Mouse (Mus musculus) kidney, postnatal 4 days (tissue): ENCODE data around the gene Atp8b4.
"Not testable (repeated sequence)": the region's sequence is repeated elsewhere in the genome, so short reads cannot be mapped to it uniquely, and the experiment has no call there.

Experiments
- DNase-seq, 2 experiments: peaks; one replicate each; pipeline ENCODE4 v3.0.0; 2021; ENCODE audit warnings: mixed read lengths in 2 of 2

Atp8b4 gene

DNA sequence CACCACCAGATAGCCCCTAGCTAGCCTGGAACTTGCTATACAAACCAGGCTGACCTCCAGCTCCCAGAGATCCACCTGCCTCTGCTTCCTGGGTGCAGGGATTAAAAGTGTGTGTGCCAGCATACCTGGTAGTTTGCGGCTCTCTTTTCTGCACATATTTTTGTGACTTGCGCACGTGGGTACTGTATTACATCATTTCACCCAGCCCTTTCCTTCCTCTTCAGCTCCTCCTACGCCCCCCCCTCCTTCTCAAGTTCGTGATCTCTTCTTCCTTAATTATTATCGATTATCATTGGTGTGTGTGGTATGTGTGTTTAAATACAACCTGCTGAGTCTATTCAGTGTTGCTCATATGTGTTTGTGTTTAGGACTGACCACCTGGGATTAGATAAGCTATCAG lies at the start of gene Atp8b4:
Gene Atp8b4 (minus strand): TSS at position 154 of the 400 bp plus-strand sequence.
- DNase-seq: no peak

DNA sequence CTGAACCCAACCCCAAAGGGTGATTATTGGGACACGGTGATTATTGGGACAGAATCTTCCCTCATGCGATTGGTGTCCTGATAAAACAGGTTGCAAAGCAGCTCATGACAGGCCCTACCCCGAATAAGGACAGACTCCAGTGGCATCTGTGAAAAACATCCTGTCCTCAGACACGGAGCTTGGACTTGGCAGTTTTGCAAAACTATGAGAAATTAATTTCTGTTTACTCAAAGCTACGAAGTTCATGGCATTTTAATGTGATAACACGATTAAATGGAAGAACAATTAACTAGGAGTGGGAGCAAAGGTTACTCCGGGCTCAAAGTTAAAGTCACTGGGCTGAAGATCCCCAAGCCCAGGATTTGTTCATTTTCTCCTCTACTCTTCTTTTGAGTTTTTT lies 49.2 kb upstream of the Atp8b4 start:
- DNase-seq: no peak

DNA sequence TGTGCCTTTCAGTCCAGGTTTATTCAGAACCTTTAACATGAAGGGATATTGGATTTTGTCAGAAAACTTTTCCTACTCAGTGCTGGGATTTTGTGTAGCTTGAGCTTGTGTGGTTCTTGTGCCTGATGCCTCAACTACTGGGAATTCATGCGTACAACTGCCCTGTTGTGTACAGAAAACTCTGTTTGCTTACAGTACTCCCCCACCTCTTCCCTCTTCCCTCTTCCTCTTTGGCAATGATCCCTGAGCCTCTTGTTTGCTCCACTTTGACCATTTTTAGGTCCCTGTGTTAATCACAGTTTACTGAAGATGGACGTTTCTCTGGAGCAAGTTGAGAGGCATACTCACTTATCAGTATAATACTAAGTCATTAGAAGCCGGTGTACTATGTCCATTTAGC lies 45.9 kb upstream of the Atp8b4 start:
- no peak for DNase-seq

DNA sequence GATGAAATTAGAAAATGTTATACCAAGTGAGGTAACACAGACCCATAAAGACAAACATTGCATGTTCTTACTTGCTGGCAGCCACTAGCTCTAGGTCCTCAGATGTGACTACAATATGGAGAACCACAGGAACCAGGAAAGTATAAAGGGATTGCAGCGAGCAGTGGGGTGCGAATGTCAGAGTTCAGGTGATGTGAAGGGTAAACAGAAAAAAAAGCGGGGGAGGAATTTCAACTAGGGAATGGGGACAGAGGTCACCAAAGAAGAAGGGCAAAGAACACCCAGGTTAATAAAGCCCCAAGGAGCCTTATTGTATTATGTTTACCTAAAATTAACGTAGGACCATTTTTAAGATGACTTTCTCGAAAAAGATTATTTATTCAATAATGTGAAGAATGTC lies 44.8 kb upstream of the Atp8b4 start:
- DNase-seq: no peak

DNA sequence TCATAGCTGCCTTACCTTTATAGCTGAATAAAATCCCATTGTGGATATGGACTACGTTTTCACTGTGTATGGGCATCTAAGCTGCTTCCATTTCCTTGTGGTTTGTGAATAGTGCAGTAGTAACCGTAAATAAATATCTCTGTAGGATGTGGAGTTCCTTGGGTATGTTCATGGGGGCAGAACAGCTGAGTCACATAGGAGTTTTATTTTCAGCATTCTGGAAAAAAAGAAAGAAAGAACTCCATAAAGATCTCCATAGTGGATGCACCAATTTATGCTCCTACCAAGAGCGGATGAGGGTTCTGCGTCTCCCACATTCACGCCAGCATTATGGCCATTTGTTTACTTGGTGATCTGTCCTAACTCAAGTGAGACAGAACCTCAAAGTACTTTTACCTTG lies 41.7 kb upstream of the Atp8b4 start:
- no peak for DNase-seq

- DNase-seq: peak in 1 of 2 experiments; percentile 35
Measured at GRCm38 (mm10) chr2:126540390-126540925, 40.0 kb upstream of the Atp8b4 start.

DNA sequence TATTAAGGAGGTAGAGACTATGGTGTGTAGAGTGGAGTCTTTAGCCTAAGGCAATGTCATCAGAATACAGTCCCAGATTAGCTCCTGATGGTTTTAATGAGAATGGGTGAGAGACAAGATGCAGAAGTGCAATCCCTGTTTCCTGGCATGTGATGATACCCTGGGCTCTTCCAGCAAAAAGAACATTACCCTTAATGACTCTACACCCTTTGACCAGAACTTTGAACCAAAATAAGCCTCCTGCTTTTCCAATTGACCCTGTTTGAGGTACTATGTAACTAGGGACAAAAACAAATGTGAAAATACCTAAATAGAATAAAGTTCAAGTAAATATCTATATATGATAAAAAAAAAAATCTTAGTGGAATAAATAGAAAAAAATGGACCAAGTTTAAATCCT lies 37.2 kb upstream of the Atp8b4 start:
- no peak for DNase-seq

- no peak for DNase-seq
Measured at GRCm38 (mm10) chr2:126530581-126530980, 30.1 kb upstream of the Atp8b4 start.

- DNase-seq: no peak
Measured at GRCm38 (mm10) chr2:126527461-126527860, 27.0 kb upstream of the Atp8b4 start.

DNA sequence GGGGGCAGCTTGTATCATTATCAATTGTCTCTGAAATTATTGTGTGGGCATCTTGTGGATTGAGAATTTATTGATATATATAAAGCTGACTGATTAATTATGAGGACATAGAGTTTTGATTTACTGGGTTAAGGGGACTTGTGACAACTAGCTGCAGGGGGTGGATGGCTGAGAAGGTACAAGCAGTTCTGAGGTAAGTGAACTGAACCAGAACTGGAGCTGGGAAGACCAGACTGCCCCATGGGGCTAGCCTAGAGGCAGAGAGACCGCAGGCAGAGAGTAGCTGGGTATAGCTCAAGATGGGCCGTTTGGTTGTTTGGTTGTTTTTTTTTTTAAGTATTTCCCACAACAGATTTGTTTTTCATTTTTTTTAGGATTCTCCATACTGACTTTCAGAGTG lies 23.8 kb upstream of the Atp8b4 start:
- no peak for DNase-seq

GRCm38 (mm10) chr2:126523101-126523745 lies 22.7 kb upstream of the Atp8b4 start:
- DNase-seq: not testable (repeated sequence)

DNA sequence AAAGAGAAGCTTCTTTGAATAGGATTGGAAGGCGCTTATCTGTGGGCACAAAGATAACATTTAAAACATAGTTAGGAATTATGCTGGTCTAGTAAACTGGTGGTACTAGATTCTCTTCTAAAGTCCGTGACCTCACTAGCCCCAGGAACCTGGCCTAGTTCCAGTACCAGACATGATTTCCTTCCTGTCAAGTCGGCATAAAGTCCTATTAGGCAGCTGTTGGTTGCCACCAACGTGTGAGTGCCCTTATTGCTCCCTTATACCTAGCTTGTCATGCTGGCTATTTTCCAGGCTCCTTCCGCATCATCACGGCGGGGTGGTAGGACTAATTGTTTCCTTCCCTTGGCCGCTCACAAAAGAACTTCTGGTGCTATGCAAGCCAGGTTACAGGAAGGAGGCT lies 21.6 kb upstream of the Atp8b4 start:
- peak; percentile 18 to 34 for DNase-seq

- no peak for DNase-seq
Measured at GRCm38 (mm10) chr2:126521471-126521870, 21.0 kb upstream of the Atp8b4 start.

DNA sequence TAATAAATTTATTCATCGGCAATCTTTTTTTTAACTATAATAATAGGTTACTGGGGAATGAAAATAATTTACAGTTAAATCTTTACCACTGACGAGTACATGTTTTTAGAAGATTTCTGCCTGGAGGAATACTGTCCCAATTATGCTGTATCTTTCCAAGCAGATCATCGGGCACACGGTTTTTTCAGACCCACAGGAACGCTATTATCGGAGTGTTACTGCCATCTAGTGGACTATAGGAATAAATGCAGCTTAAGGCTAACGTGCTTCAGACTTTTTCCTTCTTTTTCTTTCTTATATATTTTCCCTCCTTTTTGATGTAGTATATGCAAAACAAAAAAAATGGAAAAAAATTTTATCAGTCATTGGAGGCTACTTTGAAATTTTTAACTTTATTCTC lies 20.4 kb upstream of the Atp8b4 start:
- DNase-seq: no peak

DNA sequence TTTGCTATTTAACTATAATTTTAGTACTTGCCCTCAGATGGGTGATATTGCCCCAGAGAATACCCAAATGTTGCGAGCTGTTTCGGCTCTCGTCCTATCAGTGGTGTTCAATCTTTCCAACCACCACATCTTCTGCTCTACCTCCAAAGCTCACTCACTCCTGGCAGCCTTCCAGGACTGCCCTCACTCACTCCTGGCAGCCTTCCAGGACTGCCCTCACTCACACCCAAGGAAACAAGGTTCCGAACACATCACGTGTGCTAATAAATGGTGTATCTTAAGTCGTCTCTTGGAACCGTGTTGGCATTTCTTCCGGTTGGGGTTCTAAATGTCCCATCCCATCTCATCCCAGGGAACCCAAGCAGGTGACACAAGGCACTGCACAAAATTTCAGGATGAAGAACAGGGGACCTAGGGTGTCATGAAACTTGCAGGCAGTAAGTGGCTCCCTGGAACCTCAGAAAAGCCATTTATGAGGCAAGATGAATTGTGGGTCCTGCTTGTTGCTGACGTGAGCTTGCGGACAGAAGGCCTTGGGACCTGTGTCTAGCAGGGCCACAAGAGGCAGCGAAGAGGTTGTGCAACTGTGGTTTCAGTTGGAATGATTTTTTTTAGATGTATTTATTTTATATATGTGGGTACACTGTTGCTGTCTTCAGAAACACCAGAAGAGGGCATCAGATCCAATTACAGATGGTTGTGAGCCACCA lies 19.6 kb upstream of the Atp8b4 start:
- peak; percentile 69 to 80 for DNase-seq

DNA sequence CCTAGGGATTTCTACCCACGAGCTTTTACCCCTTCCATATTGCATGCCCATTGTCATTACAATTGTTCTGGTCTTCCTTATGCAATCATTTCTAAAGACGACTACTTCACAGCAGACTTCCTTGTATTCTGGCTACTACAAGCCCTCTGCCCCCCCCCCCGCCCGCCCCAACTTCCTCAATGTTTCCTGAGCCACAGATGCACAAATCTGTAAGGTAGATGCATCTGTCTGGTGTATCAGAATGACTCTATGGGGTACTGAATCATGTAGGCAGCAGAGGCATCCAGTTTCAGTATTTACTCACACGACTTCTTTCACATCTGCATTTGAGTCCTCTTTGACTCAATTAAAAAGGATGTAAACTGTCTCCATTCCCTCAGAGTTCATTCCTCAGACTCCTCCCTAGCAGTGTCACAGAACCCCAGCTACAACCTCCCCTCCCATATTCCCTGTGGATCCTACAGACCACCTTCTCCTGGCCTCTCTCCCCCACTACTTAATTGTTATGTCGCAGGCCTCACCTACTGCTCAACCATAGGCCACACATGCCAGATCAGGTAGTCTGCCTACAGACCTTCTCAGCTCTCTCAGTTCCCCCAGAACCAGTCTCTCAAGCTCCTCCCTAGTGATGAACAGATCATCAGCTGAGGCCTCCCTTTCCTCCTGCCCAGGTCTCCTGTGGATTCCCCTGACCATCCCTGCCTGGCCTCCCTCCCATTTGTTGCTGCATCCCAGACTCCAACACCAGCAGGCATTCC lies 14.8 kb upstream of the Atp8b4 start:
- DNase-seq: no peak

DNA sequence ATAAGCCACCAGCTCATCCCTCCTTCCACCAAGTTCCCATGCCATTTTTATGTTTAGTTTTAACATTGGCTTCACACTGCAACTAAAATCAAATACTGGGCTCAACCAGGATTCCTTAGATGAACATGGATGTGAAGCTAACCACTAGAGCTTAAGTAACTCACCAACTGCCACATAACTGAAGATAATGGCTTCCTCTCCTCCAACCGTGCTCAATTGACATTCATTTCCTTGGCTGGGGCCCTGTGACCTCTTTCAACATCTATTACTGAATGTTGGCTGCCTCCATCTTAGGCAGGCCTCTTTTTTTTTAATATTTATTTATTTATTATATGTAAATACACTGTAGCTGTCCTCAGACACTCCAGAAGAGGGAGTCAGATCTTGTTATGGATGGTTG lies 7.8 kb upstream of the Atp8b4 start:
- DNase-seq: no peak

- DNase-seq: no peak
Measured at GRCm38 (mm10) chr2:126507477-126507876, 7.0 kb upstream of the Atp8b4 start.

- DNase-seq: no peak
Measured at GRCm38 (mm10) chr2:126505156-126505555, 4.7 kb upstream of the Atp8b4 start.

- peak; percentile 18 to 28 for DNase-seq
Measured at GRCm38 (mm10) chr2:126499730-126500129, 744 bp downstream of the Atp8b4 start.

GRCm38 (mm10) chr2:126498761-126499452 lies 1.6 kb downstream of the Atp8b4 start:
- no peak for DNase-seq

- no peak for DNase-seq
Measured at GRCm38 (mm10) chr2:126496838-126497237, 3.6 kb downstream of the Atp8b4 start.
